Mouse (Mus musculus) Muller cell, postnatal 12 days (primary cell): ENCODE measurements around the gene Lcn3.
"Not testable (repeated sequence)": the region's sequence is repeated elsewhere in the genome, so short reads cannot be mapped to it uniquely, and the experiment has no call there.

ENCODE experiments used
- DNase-seq: peaks from one replicate; pipeline ENCODE4 v3.0.0-alpha.2; 2015; ENCODE audit errors: inconsistent ontology term

Lcn3 gene

DNA sequence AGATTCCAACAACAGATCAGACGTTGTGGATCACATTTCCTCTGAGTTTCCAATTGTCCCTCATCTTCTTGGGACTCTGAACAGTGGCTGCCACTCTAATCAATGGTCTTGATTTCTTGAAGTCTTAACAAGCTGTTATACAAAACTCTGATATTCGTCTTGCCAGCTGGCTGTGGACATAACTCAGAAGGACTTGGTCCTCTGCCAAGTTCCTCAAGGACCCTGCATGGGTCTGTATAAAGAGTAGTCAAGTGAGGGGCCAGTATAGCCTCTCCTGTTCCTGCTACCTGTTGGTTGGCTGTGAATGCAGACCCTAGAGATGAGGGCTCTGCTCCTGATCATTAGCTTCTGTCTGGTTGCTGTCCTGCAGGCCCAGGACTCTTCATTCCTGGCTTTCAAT, at the start of gene Lcn3:
Gene Lcn3 (plus strand): TSS at position 301 of the 400 bp plus-strand sequence.
- DNase-seq = no peak

DNA sequence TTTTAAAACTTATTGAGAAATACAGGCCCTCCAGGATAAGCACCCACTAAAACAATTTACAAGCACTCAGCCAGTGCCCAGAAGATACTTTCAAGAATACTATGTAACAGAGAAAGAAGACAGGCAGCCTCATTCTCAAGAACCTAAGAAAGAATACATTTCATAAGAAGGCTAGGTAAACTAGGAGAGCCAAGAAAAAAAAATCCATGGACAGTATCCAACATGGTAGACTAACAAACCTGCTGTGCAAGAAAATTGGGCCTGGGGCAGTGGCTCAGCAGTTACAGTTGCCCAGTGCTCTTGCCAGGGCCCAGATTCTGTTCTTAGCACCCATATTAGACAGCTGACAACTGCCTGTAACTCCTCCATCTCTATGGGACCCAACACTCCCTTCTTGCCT, 48.1 kb upstream of the Lcn3 start:
- no peak for DNase-seq

DNA sequence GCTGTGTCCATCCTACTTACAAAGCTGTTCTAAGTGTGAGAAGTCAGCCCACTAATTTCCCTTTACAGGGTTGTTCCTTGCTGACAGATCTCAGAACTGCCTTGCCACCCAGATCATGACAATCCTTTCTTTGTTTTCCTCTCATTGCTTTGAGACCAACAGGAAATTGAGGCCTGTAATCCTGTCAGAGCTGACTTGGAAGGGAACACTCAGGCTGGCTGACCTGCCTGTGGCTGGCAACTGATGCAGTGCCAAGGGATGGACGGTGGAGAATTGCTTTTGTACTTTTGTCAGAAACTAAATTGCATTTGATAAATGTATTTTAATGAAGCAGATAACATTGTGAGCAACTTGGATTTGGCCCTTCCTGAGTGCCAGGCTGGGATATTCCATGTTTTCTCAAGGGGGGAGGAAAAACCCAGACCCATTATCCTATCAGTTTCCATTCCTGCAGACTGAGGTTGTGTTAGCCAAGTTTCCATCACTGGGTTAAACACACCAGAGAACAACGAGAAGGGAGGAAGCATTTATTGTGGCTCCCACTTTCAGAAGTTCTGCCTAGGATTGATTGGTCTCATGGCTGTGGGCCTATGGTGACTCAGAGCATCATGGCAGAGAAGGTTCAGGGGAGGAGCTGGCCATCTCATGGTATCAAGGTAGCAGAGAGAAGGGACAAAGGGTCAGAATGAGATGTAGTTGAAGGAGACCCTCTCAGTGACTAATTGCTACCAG, 32.0 kb upstream of the Lcn3 start:
- DNase-seq = peak; percentile 30

DNA sequence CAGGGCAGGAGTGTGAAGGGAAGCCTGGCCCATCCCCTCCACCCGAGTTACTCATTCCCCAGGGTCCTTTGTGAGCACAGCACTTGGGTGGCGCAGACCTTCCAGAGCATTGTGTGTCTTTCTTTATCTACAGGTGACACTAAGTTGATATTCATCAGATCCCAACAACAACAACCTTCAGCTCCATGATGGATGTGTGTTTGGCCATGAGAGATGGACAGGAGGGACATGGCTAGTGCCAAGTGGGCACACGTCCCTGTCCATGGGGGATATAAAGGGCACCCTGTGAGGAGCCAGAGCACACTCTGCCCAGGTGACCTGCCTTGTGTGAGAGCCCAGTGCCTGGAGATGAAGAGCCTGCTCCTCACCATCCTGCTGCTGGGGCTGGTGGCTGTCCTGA, 28.7 kb upstream of the Lcn3 start, which contains the start of gene Obp2b:
Gene Obp2b (plus strand): TSS at position 301 of the 400 bp plus-strand sequence.
- not testable (repeated sequence) for DNase-seq

DNA sequence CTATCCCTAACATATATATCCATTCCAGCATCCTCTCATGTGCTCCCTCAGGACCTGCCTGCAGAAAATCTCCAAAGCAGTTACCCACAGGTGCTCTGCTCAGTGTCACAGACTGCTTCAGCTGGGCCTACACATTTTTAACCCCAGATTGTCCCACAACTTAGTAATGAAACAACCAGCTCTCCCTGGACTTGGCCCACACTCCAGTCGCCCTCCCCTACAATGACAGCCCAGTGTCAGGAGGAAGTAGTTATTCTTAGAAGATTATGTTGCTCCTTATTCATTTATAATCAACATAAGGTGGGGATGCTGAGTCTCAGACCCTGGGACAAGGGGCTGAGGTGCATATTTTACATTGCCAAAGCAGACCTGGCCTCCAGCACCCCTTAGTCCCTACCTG, 23.7 kb upstream of the Lcn3 start:
- DNase-seq = no peak

DNA sequence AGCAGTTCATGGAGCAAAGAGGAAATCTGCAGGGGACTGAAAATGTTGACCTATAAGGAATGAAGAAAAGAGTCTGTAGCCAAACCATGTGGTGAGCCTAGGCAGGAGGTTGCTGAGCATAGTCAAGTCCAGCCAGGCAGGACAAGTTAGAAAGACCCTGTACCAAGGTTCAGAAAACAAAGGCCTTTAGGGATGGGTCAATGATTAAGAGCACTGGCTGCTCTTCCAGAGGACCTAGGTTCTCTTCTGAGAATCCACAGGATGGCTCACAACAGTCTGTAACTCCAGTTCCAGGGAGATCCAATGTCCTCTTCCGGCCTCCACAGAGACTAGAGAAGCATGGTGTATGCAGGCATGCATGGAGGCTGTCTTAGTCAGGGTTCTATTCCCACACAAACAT, 11.2 kb upstream of the Lcn3 start:
- no peak for DNase-seq

DNA sequence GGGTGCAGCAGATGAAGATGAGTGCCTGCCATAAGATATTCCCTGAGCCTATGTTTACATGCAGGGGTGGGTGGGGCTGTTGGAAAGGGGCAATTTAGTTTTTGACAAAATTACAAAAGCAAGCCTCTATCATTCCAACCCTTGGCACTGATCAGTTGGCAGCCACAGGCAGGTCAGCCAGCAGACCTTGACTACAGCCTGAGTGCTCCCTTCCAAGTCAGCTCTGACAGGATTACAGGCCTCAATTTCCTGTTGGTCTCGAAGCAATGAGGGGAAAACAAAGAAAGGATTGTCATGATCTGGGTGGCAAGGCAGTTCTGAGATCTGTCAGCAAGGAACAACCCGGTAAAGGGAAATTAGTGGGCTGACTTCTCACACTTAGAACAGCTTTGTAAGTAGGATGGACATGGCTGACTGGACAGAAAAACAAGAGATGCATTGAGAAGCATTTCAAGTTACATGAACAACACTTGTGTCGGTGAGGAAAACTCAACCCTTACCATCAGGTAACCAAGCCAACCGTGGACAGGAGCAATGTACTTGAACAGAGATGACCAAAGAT, 7.2 kb upstream of the Lcn3 start:
- no peak for DNase-seq

DNA sequence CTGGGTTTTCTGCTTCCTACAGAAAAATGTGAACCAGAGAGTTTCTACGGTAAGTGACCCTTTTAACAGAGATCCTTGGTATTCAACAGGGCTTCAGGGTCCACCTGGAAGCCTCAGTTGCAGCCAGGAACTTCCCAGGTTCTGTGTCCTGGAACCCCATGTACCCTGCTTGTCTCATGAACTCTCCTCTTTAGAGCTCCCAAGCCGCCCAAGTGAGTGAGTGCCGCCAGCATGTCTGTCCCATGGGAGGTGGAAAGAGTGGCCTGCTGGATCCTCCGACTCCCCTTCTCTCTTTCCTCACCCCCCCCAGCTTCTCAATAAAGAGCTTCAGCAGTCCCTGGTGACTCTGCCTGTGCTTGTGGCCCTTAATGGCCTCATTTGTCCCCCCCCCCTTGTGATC, 2.4 kb downstream of the Lcn3 start:
- DNase-seq = no peak

DNA sequence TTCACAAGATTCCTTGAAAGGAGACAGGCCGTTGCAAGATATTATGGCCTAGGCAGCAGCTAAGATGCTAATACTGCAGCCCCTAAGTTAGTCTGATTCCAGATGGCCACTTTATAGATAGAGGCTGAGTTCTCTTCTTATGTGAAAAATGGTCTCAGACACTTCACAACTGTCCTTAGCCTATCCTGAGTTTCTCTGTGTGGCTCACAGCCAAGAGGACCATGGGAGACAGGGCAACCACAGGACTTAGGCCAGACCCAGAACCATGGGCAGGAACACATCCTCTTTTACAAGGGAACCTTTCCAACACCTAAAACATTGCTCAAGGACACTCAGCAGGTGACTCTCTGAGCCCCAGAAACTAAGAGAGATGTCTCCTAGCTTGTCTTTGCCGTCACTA, 8.1 kb downstream of the Lcn3 start:
- no peak for DNase-seq

DNA sequence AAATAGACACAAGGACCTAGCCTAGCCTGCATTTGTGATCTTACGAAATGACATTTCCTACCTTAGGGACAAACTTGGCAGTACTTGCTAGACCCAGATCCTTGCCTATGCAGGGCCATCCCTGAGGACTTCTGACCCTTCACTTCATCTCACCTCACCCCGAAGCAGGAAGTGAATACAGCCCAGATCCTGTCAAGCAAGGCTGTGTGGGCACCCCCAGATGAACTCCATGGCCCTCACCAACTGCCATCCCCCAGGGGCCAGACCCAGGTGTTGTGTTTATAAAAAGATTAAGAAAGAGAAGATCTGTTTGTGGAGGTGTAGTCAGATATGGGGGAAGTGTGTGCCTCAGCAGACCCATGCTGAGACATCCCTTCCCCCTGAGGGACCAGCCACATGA, 9.3 kb downstream of the Lcn3 start:
- DNase-seq = no peak

DNA sequence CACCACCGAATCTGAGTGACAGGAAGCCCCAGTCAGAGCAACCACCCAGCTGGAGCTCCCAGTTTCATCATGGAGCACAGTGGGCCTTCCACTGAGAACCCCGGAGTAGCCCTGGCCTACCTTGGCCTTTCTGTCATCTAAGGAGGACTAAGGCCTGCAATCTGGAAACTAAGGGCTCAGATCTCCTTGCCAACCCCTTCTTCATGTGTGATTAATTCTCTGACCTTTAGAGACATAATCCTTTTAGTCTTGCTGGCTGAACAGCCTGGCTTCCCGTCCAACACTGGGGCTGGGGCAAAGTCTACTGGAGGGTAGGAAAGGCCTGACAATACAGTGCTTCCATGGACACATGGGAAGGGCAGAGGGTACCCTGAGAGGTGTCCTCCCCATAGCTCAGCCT, 10.6 kb downstream of the Lcn3 start:
- no peak for DNase-seq

DNA sequence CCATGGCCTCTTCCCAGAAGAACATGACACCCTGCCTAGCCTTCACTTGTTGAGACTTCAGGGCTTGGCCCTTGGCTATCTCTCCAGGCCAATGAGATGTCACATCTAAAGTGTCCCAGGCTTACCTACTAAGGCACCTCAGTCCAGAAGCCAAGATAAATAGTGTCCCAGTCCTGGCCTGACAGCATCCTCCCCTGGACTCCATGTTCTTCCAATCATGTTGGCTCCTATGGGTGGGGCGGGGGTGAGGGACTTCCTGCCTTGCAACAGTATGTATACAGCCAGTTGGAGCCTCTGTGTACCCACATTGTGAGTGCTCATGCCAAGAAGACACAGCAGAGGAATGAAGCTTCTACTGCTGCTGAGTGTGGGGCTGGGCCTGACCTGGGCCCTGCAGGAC, 11.3 kb downstream of the Lcn3 start, which contains the start of gene Lcn11:
Gene Lcn11 (plus strand): TSS at position 301 of the 400 bp plus-strand sequence.
- DNase-seq = no peak

DNA sequence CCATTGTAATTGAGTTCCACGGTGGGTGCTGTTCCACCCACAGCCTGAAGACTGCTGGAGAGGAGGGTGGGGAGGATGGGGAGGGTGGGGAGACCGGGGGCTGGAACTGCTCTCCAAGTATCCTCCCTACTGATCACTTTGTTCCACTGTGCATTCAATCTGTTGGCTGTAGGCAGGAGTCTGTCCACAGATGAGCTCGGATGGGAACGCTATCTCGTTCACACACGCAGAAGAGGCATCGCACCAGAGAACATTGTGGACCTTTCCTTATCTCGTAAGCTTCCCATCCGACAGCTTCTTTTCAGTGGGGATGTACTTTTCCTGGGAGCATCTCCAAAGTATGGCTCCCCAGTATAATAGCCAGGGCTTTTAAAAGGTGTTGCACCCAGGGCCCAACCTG, 13.7 kb downstream of the Lcn3 start:
- DNase-seq = no peak

DNA sequence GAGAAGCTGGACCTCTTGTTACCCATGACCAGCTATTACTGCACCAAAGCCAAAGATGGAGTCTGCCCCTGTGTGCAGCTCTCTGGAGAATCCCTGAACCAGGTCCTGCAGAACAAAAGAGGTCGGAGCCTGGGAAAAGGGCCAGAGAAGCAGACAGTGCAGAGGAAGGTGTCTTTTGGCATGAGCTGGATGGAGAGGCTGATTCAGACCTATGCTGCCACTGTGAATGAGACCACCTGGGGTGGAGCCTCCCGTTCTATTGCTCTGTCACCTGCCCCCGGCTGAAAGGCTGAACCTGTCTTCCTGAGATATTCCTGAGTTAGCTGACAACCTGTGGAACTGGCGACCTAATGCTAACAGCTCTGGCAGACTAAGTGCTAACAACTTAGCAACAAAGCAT, 15.6 kb downstream of the Lcn3 start:
- no peak for DNase-seq

DNA sequence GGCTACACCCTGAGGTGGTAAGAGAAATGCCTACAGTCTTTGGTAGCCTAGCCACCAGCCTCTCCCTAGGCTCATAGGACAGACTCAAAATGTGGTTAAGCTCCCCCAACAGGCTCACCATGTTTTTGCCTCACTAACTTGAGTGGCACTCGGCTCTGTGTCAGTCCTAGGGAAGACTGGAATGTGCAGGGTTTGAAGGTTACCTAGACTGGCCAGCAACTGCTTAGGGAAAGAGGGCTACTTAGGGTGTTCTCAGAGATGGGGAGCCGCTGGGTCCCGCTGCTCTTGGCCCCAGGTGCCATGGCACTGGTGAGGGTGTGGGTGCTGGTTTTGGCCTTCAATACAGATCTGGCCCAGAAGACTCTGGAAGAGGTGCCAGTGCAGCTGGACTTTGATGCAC, 16.6 kb downstream of the Lcn3 start, which contains the start of gene Gm13539:
Gene Gm13539 (plus strand): TSS at position 301 of the 400 bp plus-strand sequence.
- DNase-seq = no peak

DNA sequence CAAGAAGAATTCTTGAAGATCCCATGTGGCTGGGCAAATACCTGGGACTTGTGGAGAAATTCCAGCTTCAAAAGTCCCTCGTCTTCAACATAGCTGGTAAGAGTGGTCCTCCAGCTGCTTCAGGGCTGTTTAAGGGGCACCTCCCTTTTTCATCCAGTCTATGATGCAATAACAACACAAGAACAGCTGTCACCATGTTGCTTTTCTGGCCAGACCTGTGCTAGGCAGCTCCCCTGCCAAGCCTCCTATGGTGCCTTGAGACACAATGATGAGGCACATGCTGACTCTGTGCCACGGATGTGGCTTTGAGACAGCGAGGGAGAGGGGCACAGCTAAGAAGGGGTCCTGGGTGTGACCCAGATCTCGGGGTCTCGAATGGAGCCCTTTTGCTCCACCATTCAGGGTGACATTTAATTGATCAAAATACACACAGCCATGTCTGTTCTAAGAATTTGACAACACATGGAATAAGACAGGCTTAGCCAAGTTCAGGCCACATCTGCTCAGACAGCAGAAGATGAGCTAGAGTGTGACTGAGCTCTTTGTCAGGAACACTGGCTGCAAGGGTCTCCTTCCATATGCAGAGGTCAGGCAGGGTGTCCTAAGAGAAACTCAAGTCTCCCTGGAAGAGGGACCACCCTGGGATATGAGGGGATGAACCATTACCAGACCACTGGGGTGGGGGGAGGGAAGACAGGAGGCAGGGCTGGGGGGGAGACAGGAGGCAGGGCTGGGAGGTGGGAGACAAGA, 20.4 kb downstream of the Lcn3 start:
- DNase-seq = no peak

DNA sequence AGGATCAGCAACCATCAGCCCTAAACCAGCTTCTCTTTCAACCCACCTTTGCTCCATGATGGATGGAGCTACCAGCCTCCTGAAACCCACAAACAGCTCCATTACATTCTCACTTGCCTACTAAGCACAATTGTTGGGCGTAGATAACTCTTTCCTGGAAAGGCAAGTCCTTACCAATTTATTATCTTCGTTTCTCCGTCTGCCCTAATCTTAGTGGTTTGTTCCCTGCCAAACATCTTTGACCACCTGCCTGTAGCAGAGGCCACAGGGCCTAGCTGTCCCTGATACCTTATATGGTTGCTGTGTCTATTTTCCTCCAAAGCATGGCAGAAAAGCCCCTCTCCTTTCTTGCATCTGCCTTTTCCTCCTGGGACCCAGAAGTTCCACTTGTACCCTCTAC, 23.7 kb downstream of the Lcn3 start:
- no peak for DNase-seq

DNA sequence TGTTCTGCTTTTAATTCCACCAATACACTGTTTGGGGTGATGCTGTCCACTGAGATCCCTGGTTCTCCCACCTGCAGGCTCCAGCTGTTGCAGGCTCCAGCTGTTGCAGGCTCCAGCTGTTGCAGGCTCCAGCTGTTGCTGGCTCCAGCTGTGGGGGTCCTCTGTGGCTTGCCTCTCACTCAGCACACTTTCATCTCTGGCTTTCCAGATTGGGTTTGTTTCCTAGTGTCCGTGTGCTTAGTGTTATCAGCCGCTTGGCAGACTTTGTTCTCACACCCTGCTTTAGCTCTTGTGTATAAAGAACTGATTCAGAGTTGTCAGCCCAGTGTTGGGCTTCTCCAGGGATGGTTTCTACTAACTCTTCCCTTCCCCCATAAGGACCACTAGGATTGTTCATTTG, 32.3 kb downstream of the Lcn3 start:
- no peak for DNase-seq

DNA sequence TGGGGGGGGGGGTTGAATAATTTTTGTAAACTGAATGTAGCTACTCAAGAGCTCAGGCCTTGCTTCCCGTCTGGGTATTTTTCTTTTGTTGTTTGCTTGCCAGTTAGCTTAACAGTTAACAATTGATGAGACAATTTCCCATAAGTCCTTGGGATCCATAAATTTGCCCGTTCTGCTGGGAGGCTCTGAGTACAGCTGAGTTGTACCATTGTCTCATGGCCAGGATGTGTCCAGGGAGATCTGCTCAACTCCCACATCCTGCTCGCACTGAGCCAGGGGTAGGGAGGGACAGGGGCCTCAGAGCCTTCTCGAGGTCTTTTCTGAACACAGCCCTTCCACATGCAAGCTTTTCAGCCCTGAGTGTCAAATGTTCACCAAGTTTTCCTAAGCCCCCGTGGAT, 32.7 kb downstream of the Lcn3 start:
- no peak for DNase-seq

DNA sequence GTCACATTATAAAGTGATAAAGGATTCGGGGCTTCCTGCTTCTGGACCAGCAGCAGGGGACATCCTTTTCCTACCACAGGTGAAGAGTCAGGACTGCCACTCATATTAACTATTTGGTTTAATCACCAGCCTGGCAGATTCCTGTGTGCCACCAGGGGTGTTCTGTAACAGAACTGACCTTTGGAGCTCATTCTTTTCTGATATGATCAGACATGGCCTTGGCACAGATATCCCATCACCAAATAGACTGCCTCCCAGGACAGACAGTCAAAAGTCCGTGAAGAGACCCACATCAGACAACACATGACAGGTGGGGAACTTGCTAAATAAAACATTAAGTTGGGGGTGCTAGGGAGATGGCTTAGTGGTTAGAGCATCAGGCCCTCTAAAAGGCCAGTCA, 46.3 kb downstream of the Lcn3 start:
- no peak for DNase-seq

DNA sequence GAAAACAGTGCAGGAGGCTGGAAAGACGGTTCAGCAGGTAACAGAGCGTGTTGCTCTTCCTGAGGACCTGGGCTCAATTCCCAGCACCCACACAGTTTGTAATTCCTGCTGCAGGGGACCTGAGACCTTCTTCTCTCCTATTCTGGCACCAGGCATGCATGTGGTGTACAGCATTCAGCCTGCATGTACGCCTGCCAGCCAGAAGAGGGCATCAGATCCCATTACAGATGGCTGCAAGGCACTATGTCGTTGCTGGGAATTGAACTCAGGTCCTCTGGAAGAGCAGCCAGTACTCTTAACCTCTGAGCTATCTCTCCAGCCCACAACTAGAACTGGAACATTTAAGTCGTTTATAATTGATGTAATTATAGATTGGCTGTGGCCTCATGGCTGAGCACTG, 48.0 kb downstream of the Lcn3 start:
- DNase-seq = no peak

DNA sequence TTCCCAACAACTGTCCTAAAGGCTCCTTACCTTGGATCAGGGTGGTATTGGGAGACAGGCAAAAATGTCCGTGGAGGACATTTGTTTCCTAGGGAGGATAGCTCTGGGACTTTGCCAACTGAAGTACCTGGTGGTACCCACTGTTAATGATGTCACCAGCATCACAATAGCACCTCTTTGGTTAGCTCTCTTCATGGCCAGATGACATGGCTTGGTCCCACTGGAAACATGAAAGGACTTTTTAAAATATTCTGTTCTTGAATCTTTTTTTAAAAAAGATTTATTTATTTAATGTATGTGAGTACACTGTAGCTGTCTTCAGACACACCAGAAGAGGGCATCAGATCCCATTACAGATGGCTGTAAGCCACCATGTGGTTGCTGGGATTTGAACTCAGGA, 50.4 kb downstream of the Lcn3 start, which contains the start of gene Glt6d1:
Gene Glt6d1 (minus strand): TSS at position 101 of the 400 bp plus-strand sequence.
- DNase-seq = not testable (repeated sequence)
